Mouse (Mus musculus) lung, adult 2 months (tissue): Measurements from ENCODE around the gene Mafg. TPM values are rescaled to one million over a fixed set of nuclear protein-coding genes. Genes with fewer than 3 reads are reported as not detected.

Source experiments
- DNase-seq: peaks from one replicate; pipeline ENCODE4 v3.0.0; 2022
- H3K4me1 ChIP-seq: fragments of 200-500 bp; 2 replicates; pipeline ENCODE4 v1.6.1; 2011; ENCODE audit warnings: low read length; ENCODE audit not compliant: control insufficient read depth, insufficient read depth
- H3K4me3 ChIP-seq: fragments of 200-500 bp; replicated peaks from 2 replicates; pipeline ENCODE3; 2011; ENCODE audit warnings: low read depth, mild to moderate bottlenecking, control low read depth, low read length; ENCODE audit errors: extremely low read depth
- CTCF ChIP-seq: fragments of 200-500 bp; IDR thresholded peaks from 2 replicates; pipeline ENCODE4 v1.5.1; 2011; ENCODE audit warnings: mild to moderate bottlenecking, low read length, control low read depth; ENCODE audit not compliant: insufficient read depth
- POLR2A ChIP-seq: fragments of 200-500 bp; IDR thresholded peaks from 2 replicates; pipeline ENCODE4 v1.6.1; 2011; ENCODE audit warnings: low read depth, mild to moderate bottlenecking, control low read depth, low read length, borderline replicate concordance; ENCODE audit errors: extremely low read depth
- WGBS: fragments of 180-500 bp; shearing (Covaris S2); methylation state at CpG from one replicate; pipeline ENCODE4 v1.1.7; 2018; 5-methylcytosine and 5-hydroxymethylcytosine counted together
- polyA plus RNA-seq: library from polyadenylated mRNA; depleted of rRNA; stranded (reverse); fragments of >200 nt; gene quantifications from 2 replicates; pipeline ENCODE4 v1.2.3, GENCODE M21; 2012

The Mafg gene
- polyA plus RNA-seq, 1 experiment: 51.3 TPM

GRCm38 (mm10) chr11:120648001-120648476 is 14.6 kb upstream of the Mafg start, which contains the start of gene Myadml2:
Myadml2 (minus strand) TSS chr11:120648158.
- DNase-seq: no peak
- 11% methylated on average over 13 of the region's 13 CpGs for WGBS

GRCm38 (mm10) chr11:120647047-120647830 is 13.8 kb upstream of the Mafg start:
- Histone ChIP-seq H3K4me3 (no peak overlapping the region), H3K4me1 (0 out of 2 replicates have a peak, but pooled peaks cover 3% of the 10 kb centered on the region)
- no peak for DNase-seq
- 79% methylated on average over 35 of the region's 35 CpGs for WGBS
- no peak for TF ChIP-seq CTCF
- no peak for TF ChIP-seq POLR2A

More at GRCm38 (mm10) chr11:120648001-120648476, 14.6 kb upstream of the Mafg start, which contains the start of gene Myadml2:
- H3K4me3 ChIP-seq: peak within 1 kb of the TSS; percentile 40
- TF ChIP-seq POLR2A (no peak), CTCF (no peak)
- H3K4me1 ChIP-seq: 0 out of 2 replicates have a peak, but pooled peaks cover 2% of the 10 kb centered on the region

GRCm38 (mm10) chr11:120643601-120643987 is 10.2 kb upstream of the Mafg start, which contains the start of gene Pycr1:
Pycr1 (minus strand) TSS chr11:120643769.
- DNase-seq: peak; percentile 93
- Histone ChIP-seq H3K4me1 (0 out of 2 replicates have a peak, but pooled peaks cover 3% of the 10 kb centered on the region), H3K4me3 (peak within 1 kb of the TSS; percentile 60)
- TF ChIP-seq CTCF (no peak), POLR2A (no peak)
- WGBS: 1% methylated on average over 15 of the region's 15 CpGs

GRCm38 (mm10) chr11:120642939-120643600 is 9.7 kb upstream of the Mafg start:
- Histone ChIP-seq H3K4me1 (0 out of 2 replicates have a peak, but pooled peaks cover 3% of the 10 kb centered on the region), H3K4me3 (peak overlapping the region; percentile 60)
- 1% methylated on average over 18 of the region's 18 CpGs for WGBS
- TF ChIP-seq POLR2A: no peak
- TF ChIP-seq CTCF: no peak
- DNase-seq: no peak

- DNase-seq: no peak
- WGBS: 77% methylated on average over 8 of the region's 8 CpGs
- no peak for TF ChIP-seq CTCF
- TF ChIP-seq POLR2A: no peak
These were observed 8.5 kb upstream of the Mafg start for GRCm38 (mm10) chr11:120641869-120642268.

GRCm38 (mm10) chr11:120641255-120641654 is 7.9 kb upstream of the Mafg start:
- TF ChIP-seq CTCF (no peak), POLR2A (no peak)
- 61% methylated on average over 9 of the region's 9 CpGs for WGBS
- no peak overlapping the region for H3K4me3 ChIP-seq
- 0 out of 2 replicates have a peak, but pooled peaks cover 3% of the 10 kb centered on the region for H3K4me1 ChIP-seq
- DNase-seq: no peak

More at GRCm38 (mm10) chr11:120641869-120642268, 8.5 kb upstream of the Mafg start:
- 0 out of 2 replicates have a peak, but pooled peaks cover 3% of the 10 kb centered on the region for H3K4me1 ChIP-seq
- no peak overlapping the region for H3K4me3 ChIP-seq

GRCm38 (mm10) chr11:120634810-120635209 is 1.4 kb upstream of the Mafg start:
- DNase-seq: no peak
- no peak overlapping the region for H3K4me3 ChIP-seq
- peaks cover 23% of the 10 kb centered on the region for H3K4me1 ChIP-seq
- WGBS: 83% methylated on average over 5 of the region's 5 CpGs
- no peak for TF ChIP-seq POLR2A
- TF ChIP-seq CTCF: no peak

GRCm38 (mm10) chr11:120632559-120633519 is 561 bp downstream of the Mafg start:
- under 1% methylated on average over 102 of the region's 116 CpGs for WGBS
- peak; percentile 73 for DNase-seq
- TF ChIP-seq POLR2A: 0 out of 2 replicates have a peak, but pooled peaks have one; percentile 22
- no peak for TF ChIP-seq CTCF

More at GRCm38 (mm10) chr11:120632559-120633519, 561 bp downstream of the Mafg start:
- H3K4me3 ChIP-seq: peak overlapping the region; percentile 89
- H3K4me1 ChIP-seq: peaks cover 24% of the 10 kb centered on the region
